Mouse (Mus musculus) neural tube, embryonic 15.5 days (tissue): ENCODE measurements around the gene Tspan9. TPM values are rescaled to one million over a fixed set of nuclear protein-coding genes. Genes with fewer than 3 reads are reported as not detected.

Experiments used
- ATAC-seq: fragments of 200-750 bp; cut with Nextera tagmentation; 2 replicates; pipeline ENCODE4 v1.8.0; 2017; ENCODE audit warnings: mild to moderate bottlenecking, moderate TSS enrichment, moderate library complexity; ENCODE audit not compliant: low FRiP score
- H3K27ac ChIP-seq: fragments of 300-500 bp; sonication (generic); replicated peaks from 2 replicates; pipeline ENCODE4 v1.5.1; 2015; ENCODE audit warnings: mild to moderate bottlenecking, inconsistent platforms
- H3K27me3 ChIP-seq: fragments of 300-500 bp; sonication (generic); replicated peaks from 2 replicates; pipeline ENCODE4 v1.6.1; 2015; ENCODE audit warnings: inconsistent platforms
- H3K36me3 ChIP-seq: fragments of 300-500 bp; sonication (generic); 2 replicates; pipeline ENCODE4 v1.6.1; 2015; ENCODE audit warnings: inconsistent platforms
- H3K4me1 ChIP-seq: fragments of 300-500 bp; sonication (generic); 2 replicates; pipeline ENCODE4 v1.6.1; 2015; ENCODE audit warnings: inconsistent platforms
- H3K4me2 ChIP-seq: fragments of 300-500 bp; sonication (generic); 2 replicates; pipeline ENCODE4 v1.6.1; 2015; ENCODE audit warnings: inconsistent platforms, mild to moderate bottlenecking, moderate library complexity
- H3K4me3 ChIP-seq: fragments of 300-500 bp; sonication (generic); replicated peaks from 2 replicates; pipeline ENCODE4 v1.5.1; 2015; ENCODE audit warnings: mild to moderate bottlenecking, inconsistent platforms
- H3K9ac ChIP-seq: fragments of 300-500 bp; sonication (generic); replicated peaks from 2 replicates; pipeline ENCODE4 v1.6.1; 2015; ENCODE audit warnings: mild to moderate bottlenecking, inconsistent platforms
- H3K9me3 ChIP-seq: fragments of 300-500 bp; sonication (generic); replicated peaks from 2 replicates; pipeline ENCODE4 v1.6.1; 2016; ENCODE audit warnings: inconsistent platforms
- WGBS: fragments of 180-500 bp; shearing (Covaris S2); methylation state at CpG from one replicate; pipeline ENCODE4 v1.1.7; 2015; ENCODE audit warnings: mixed read lengths; 5-methylcytosine and 5-hydroxymethylcytosine counted together
- polyA plus RNA-seq: library from polyadenylated mRNA; unstranded; fragments of >200 nt; fragmentation: Nextera tagmentation; extraction: Ambion mirVana; gene quantifications from 2 replicates; pipeline ENCODE4 v1.2.1, GENCODE M21; 2015

Gene Tspan9
- polyA plus RNA-seq, 1 experiment from 2014 or later, result 48.3 TPM

GRCm38 (mm10) chr6:128044691-128045090 is 98.7 kb downstream of the Tspan9 start:
- 74% methylated on average over 10 of the region's 10 CpGs for WGBS
- H3K9me3 ChIP-seq, result no peaks in the 10 kb centered on the region
- no peak overlapping the region for H3K4me2 ChIP-seq
- H3K9ac ChIP-seq, result no peak overlapping the region
- no peaks in the 10 kb centered on the region; the same call in 1 of the 2 replicates for H3K27me3 ChIP-seq
- no peak overlapping the region for H3K4me3 ChIP-seq
- H3K36me3 ChIP-seq, result no peaks in the 10 kb centered on the region
- ATAC-seq, result no peak
- no peak overlapping the region for H3K27ac ChIP-seq
- H3K4me1 ChIP-seq, result peaks cover 14% of the 10 kb centered on the region

DNA sequence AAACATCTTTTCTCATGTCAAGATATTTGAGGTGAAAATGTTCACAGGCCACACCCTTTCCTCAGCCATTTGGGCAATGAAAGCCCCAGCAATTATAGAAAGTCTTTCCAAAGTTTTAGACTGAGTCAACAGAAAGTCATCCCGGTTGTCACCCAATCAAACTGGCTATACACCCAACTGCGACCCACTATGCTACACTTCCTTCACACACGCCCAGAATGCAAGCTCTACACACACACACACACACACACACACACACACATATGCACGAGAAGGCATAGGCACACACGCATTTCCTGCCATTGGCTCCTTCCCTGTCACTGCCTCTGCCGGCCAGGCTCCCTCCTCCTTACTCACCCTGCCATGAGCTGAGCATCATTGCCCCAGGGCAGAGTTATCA is 99.9 kb downstream of the Tspan9 start:
- Histone ChIP-seq H3K4me3 (no peak overlapping the region), H3K9ac (no peak overlapping the region), H3K9me3 (no peaks in the 10 kb centered on the region), H3K4me1 (peaks cover 16% of the 10 kb centered on the region), H3K27ac (no peak overlapping the region), H3K4me2 (no peak overlapping the region), H3K27me3 (no peaks in the 10 kb centered on the region; the same call in 1 of the 2 replicates), H3K36me3 (no peaks in the 10 kb centered on the region)
- 76% methylated on average over 6 of the region's 6 CpGs for WGBS
- ATAC-seq, result no peak

- no peaks in the 10 kb centered on the region for H3K9me3 ChIP-seq
- H3K9ac ChIP-seq, result no peak overlapping the region
- peaks cover 8% of the 10 kb centered on the region; the same call in 1 of the 2 replicates for H3K27me3 ChIP-seq
- no peaks in the 10 kb centered on the region for H3K36me3 ChIP-seq
- 63% methylated on average over 6 of the region's 6 CpGs for WGBS
- H3K27ac ChIP-seq, result no peak overlapping the region
- ATAC-seq, result no peak
- H3K4me2 ChIP-seq, result no peak overlapping the region
- no peak overlapping the region for H3K4me3 ChIP-seq
- H3K4me1 ChIP-seq, result peaks cover 20% of the 10 kb centered on the region
Measured at GRCm38 (mm10) chr6:128041836-128042235, 101.6 kb downstream of the Tspan9 start.

- Histone ChIP-seq H3K4me2 (no peak overlapping the region), H3K4me1 (peaks cover 44% of the 10 kb centered on the region), H3K9ac (no peak overlapping the region), H3K27me3 (peaks cover 11% of the 10 kb centered on the region), H3K4me3 (no peak overlapping the region), H3K36me3 (no peaks in the 10 kb centered on the region), H3K27ac (no peak overlapping the region), H3K9me3 (no peaks in the 10 kb centered on the region)
- ATAC-seq, result no peak
- 83% methylated on average over 9 of the region's 9 CpGs for WGBS
Measured at GRCm38 (mm10) chr6:128039077-128039766, 104.2 kb downstream of the Tspan9 start.

GRCm38 (mm10) chr6:128038568-128038967 is 104.8 kb downstream of the Tspan9 start:
- H3K9ac ChIP-seq, result no peak overlapping the region
- no peak overlapping the region for H3K27ac ChIP-seq
- WGBS, result 62% methylated on average over 6 of the region's 6 CpGs
- no peaks in the 10 kb centered on the region for H3K9me3 ChIP-seq
- H3K4me1 ChIP-seq, result peaks cover 51% of the 10 kb centered on the region
- H3K4me3 ChIP-seq, result no peak overlapping the region
- H3K4me2 ChIP-seq, result no peak overlapping the region
- no peak for ATAC-seq
- H3K36me3 ChIP-seq, result no peaks in the 10 kb centered on the region
- peaks cover 14% of the 10 kb centered on the region for H3K27me3 ChIP-seq

DNA sequence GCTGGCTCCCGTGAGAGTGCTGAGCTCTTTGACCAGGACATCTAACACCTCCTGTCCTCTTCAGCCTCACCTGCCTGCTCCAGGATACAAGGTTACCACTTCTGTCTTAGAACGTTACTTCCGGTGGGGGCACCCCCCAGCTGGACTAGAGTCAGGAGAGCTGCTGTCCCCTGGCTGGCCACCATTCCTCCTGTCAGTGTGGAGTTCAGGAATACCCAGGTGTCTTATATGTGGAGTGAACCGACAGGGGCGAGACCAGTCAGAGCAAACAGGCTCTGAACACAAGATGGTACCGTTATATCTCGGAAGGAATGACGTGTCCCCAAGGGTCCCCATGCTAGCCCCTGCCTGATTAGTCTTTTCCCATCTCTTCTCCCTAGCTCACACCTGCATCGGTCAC is 106.8 kb downstream of the Tspan9 start:
- Histone ChIP-seq H3K4me3 (no peak overlapping the region), H3K36me3 (no peaks in the 10 kb centered on the region), H3K9ac (no peak overlapping the region), H3K9me3 (no peaks in the 10 kb centered on the region), H3K27me3 (peaks cover 24% of the 10 kb centered on the region), H3K4me2 (no peak overlapping the region), H3K27ac (no peak overlapping the region), H3K4me1 (peaks cover 53% of the 10 kb centered on the region)
- ATAC-seq, result no peak
- 76% methylated on average over 9 of the region's 9 CpGs for whole genome bisulfite sequencing

DNA sequence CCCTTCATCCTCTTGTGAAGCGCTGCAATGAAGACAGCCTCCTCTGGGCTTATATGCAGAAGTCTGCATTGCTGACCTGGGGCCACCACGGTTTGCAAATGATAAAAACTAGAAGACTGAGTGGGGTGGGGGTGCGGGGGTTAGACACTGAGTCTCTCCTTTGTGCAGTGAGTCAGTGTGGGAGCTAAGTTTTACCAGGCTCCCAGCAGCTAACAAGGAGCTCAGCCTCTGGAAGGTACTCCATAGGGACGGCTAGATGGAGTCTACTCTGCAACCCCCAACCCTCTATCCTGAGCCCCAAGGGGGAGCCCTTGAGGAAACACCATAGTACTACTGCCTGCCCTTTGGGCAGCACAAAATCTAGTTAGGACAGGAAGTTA is 107.5 kb downstream of the Tspan9 start:
- peak; percentile 19 for ATAC-seq
- peak overlapping the region; percentile 67 for H3K9ac ChIP-seq
- no peaks in the 10 kb centered on the region for H3K9me3 ChIP-seq
- peak overlapping the region; percentile 85 for H3K27ac ChIP-seq
- peaks cover 53% of the 10 kb centered on the region for H3K4me1 ChIP-seq
- peaks cover 24% of the 10 kb centered on the region for H3K27me3 ChIP-seq
- 10% methylated on average over 4 of the region's 4 CpGs for WGBS
- no peaks in the 10 kb centered on the region for H3K36me3 ChIP-seq
- peak overlapping the region; percentile 98 for H3K4me2 ChIP-seq
- peak overlapping the region; percentile 59 for H3K4me3 ChIP-seq

DNA sequence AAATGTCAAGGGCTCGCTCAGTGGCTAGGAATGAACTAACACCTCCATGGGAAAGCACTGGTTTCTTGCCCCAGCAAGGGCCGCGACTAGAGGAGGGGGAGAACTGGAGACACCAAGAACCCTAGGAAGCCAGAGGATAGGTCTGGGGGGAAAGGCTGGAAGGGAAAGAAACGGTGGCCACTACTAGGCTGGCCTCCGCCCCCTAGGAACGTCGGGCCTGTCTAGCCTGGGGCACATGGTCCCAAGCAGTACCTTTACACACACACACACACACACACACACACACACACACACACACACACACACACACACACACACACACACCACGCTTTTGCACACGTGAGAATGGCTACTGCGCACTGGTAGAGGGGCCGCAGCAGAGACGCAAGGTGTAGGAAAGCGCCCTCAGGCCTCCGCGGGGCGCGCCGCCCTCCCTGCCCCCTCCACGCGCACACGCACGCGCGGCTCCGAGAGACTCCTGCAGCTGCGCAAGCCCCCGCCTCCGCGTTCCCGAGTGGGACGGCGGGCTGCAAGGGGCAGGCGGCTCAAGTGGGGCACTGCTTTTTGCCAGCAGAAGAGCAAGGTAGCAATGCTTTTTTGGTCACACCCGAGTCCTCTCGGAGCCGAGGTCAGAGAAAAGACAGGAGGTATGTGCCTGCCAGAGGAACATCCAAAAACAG is 108.0 kb downstream of the Tspan9 start:
- under 1% methylated on average over 35 of the region's 36 CpGs for WGBS
- Histone ChIP-seq H3K4me1 (peaks cover 56% of the 10 kb centered on the region), H3K9ac (peak overlapping the region; percentile 67), H3K4me3 (peak overlapping the region; percentile 59), H3K36me3 (no peaks in the 10 kb centered on the region), H3K4me2 (peak overlapping the region; percentile 98), H3K9me3 (no peaks in the 10 kb centered on the region), H3K27me3 (peaks cover 24% of the 10 kb centered on the region), H3K27ac (peak overlapping the region; percentile 85)
- ATAC-seq, result peak; percentile 80

DNA sequence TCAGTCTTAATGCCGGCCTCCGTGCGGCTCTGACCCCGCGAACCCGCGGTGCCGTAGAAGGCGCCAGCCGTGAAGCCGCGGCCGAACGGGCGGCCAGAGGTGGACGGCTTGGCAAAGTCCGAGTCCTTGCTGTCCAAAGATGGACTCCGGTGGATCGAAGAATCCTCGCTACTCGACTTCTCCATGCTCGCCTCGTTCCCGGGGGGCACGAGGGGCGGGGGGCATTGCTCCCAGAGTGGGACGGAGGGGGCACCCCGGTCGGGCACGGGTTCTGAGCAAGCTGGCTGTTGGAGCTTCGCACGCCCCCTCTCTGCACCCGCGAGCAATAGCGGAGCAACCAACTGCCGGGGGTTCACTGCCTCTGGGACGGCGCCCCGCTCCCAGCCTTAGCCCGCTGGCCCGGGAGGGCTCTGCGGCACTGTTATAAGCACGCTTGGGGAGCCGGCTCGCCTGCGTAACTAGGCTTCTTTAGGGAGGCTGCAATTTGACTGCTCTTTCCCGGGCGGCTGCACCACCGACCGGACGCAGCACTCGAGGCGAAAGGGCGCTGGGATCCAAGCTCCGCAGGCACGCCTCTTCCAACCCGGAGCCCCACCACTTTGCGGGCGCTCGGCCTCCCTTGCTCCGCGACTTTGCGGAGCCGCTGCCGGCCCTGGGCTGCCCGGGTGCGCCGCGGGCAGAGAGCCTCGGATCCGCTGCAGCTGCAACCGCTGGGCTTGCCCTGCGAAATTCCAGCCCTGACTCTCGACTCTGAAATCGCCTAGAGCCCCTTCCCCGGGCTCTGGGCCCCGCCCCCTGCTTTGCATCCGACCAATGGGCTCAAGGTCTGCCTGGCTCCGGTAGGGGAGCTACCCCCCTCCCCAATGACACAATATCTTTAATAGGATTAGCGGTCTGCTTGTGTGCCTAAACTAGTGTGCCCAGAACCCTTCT is 108.8 kb downstream of the Tspan9 start:
- peak overlapping the region; percentile 59 for H3K4me3 ChIP-seq
- peak overlapping the region; percentile 85 for H3K27ac ChIP-seq
- peak overlapping the region; percentile 98 for H3K4me2 ChIP-seq
- ATAC-seq, result peak; percentile 84
- peaks cover 63% of the 10 kb centered on the region for H3K4me1 ChIP-seq
- no peaks in the 10 kb centered on the region for H3K36me3 ChIP-seq
- peak overlapping the region; percentile 67 for H3K9ac ChIP-seq
- H3K27me3 ChIP-seq, result peaks cover 24% of the 10 kb centered on the region
- H3K9me3 ChIP-seq, result no peaks in the 10 kb centered on the region
- WGBS, result under 1% methylated on average over 80 of the region's 80 CpGs

- H3K27me3 ChIP-seq, result peaks cover 24% of the 10 kb centered on the region
- H3K4me2 ChIP-seq, result peak overlapping the region; percentile 98
- ATAC-seq, result no peak
- H3K9ac ChIP-seq, result peak overlapping the region; percentile 67
- whole genome bisulfite sequencing, result 8% methylated on average over 4 of the region's 4 CpGs
- H3K4me3 ChIP-seq, result peak overlapping the region; percentile 59
- no peaks in the 10 kb centered on the region for H3K9me3 ChIP-seq
- H3K36me3 ChIP-seq, result no peaks in the 10 kb centered on the region
- H3K4me1 ChIP-seq, result peaks cover 63% of the 10 kb centered on the region
- no peak overlapping the region for H3K27ac ChIP-seq
Measured at GRCm38 (mm10) chr6:128033868-128034250, 109.5 kb downstream of the Tspan9 start.

DNA sequence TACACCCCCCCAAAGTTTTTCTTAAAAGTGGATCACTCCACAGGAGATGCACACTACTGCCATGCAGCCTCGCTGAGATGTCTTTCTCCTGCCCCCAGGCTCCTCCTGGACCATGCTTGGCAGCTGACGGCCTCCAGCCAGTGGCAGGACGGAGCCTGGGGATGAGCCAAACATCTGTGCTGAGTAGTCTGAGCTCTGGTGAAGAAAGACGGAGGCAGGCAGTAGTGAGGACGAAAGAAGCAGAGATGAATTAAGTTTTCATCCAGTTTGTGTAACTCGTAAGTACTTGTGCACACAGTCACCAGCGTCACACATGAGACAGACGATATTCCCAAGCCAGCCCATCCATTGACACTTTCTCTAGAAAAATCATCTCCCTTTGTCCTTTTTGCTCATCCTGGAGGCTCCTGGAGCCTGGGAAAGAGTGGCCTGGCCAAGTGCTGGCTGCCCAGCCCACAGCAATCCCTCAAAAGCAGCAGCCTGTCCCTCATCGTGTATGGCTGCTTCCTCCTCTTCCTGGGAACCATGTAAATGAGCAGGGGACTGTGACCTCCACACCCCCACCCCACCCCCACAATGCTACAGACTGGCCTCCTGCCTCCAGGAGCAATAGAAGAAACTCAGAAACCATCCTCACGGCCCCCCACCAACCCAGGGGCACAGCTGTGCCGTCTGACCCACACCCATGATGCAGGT is 110.1 kb downstream of the Tspan9 start:
- Histone ChIP-seq H3K27ac (no peak overlapping the region), H3K9me3 (no peaks in the 10 kb centered on the region), H3K4me3 (peak overlapping the region; percentile 59), H3K27me3 (peaks cover 24% of the 10 kb centered on the region), H3K9ac (peak overlapping the region; percentile 67; the same call in 1 of the 2 replicates), H3K36me3 (no peaks in the 10 kb centered on the region), H3K4me2 (peak overlapping the region; percentile 98), H3K4me1 (peaks cover 62% of the 10 kb centered on the region)
- ATAC-seq, result no peak
- 40% methylated on average over 11 of the region's 11 CpGs for WGBS
